Mouse (Mus musculus) granulocyte monocyte progenitor cell, adult 5-6 weeks (primary cell): Measurements from ENCODE around the gene Efcab2. TPM values are rescaled to one million over a fixed set of nuclear protein-coding genes. Genes with fewer than 3 reads are reported as not detected.

Source experiments
- ATAC-seq: replicated peaks from 2 replicates; pipeline ENCODE4 v1.8.0; 2016; ENCODE audit warnings: mild to moderate bottlenecking, moderate TSS enrichment, inconsistent platforms; ENCODE audit not compliant: poor library complexity, severe bottlenecking
- total RNA-seq, 2 experiments: library from RNA; stranded (forward) in 1 of 2; stranded (reverse) in 1 of 2; fragments of 200-712, 200-1000 nt in 1 of 2; fragments of >200 nt in 1 of 2; fragmentation: Nextera tagmentation in 1 of 2; gene quantifications; 2 replicates each; pipeline ENCODE4 v1.2.3; 2014 to 2017

The Efcab2 gene
- total RNA-seq (2014; fragmentation: Nextera tagmentation) (3.1 TPM in 2 replicates), total RNA-seq (2017) (2.3 and 4.0 TPM in 2 replicates)

DNA sequence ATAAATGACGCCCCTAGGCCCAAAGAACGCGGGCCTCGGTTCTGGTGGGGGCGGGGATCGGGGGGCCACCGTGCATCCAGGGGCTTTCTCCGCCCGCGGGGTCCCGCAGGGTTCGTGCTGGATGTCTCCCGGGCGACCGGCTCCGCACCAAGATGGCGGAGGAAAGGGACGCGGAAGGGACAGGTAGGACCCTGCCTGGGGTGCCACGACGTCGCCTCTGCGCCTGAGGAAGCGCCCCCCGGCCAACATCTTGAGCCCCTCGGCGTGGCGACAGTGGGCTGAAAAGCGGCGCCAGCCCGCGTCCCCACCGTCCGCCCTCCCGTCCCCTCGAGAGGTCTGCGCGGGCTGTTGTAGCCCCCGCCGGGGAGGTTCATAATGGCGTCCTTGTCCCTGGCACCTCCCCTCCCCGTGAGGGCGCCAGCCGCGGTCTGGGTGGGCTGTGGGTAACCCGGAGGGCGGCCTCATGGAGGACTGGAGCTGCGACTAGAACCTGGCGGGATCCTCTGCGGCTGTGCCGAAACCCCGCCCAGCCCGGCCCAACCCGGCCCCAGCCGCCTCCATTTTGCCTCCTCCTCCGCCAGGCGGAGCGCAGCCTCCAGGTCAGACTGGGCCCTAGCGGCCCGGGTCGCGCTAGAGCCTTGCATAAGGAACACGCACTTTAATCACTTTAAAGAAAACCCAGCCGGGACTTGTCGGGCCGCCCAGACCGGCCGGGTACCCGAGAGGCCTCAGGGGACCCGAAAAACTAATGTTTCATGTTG is at the start of gene Efcab2:
Efcab2 (plus strand) TSS at position 135 of the 761 bp plus-strand sequence.
- peak; percentile 90 for ATAC-seq

DNA sequence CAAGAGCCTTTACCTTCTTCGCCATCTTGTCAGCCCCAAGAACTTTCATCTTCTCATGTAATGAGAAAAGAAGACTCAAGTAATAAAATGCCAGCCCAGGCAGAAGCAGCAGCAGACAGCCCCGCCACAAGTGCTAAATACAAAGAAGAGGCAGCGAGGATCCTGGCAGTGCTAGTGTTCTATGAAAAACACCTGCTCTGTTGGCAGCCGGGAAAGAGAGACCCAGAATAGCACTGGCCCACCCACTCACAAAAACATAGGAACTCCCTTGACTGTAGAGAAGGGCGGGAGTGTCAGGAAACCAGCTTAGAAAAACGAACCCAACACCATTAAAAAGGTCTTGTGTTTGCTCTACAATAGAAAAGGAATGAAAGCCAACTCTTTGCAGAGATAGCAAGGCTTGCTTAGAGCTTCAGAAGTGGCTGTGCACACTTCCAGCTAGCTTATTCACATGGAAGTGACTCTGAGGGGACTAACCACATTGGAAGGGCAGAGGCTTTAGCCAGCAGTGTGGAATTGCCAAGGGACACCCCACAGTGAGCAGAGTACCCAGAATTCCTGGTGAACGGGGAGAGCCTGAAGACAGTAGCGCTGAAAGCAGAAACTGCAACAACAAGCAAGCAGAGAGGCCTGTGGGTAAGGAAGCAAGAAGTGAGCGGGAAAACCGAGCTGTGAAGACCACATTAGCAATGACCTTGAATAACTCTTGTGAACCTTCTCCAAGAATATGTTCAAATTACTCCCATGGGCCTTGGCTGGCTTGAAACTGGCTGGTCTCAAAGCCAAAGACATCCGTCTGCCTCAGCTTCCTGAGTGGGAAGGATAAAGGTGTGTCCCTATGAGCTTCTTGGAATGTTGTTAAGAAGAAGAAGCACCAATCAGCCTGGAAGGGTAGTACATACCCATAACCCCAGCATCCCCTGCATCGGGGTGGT is 47.8 kb upstream of the Efcab2 start:
- ATAC-seq: no peak

DNA sequence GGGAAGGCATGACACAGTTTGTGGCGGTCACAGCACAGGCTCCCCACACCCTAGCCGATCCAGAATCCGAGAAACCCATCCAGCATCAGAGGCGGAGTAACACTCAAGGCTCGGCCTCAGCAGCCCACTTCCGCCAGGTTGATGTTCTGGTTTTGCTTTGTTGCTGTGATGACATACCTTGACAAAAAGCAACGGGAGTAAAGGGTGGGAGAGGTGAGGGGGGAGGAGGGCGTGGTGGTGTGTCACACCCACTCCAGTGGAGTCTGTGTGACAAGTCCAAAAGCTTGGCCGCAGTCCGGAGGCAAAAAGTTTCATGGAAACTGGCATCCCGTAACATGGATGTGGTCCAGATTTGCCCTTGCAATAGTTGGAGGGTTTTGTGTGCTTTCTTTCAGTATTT is 45.6 kb upstream of the Efcab2 start:
- ATAC-seq: 0 out of 2 replicates have a peak, but pooled peaks have one; percentile 10

DNA sequence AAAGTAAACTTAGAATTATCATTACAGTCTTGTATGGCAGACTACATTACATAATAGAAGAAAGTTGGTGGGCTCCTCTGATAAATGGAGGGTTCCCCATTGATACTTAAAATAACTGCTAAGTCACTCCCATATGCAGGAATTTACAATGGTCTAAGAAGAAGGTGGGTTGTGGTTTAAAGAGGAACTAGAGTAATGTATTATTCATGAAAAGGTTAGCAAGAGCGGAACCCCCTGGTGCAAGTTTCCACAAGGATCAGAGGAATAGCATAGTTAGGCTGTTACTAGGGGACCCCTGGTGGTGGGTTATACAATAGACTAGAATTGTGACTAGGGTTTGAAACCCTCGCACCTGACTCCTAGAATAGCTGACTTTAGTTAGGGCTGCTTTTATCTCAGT is 45.2 kb upstream of the Efcab2 start:
- ATAC-seq: peak; percentile 89

DNA sequence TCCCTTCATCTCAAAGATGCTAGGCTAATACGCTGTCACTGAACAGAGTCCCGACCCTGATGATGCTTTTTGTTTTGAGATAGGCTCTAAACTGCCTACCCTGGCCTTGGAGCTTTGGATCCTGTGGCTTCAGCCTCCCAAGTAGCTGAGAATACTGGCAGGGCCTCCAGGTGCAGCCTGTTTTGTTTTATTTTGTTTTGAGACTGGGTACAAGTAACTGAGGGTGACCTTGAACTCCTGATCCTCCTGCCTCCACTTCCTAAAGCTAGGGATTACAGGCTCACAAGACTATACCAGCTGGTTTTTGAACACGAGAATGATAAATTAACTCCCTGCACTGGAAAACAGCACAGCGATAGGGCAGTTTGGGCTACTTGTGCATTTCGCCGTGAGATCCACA is 40.7 kb upstream of the Efcab2 start:
- ATAC-seq: no peak

DNA sequence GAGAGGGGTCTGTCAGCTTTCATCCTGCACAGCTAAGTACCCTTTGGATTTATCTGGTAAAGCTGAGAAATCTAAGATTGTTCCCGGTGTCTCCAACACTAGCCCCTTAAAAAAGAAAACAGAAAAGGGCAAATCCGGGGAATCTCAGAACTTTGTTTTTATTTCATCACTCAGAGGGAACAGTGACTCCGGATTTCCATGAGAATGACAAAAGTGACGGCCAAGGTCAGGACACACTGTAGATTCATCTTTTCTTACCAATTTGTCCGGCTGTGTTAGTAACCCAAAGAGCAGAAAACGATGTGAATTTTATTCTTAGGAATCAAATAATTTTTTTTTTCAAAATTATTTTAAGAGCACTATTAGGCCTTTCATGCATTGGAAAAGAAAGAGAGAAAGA is 37.8 kb upstream of the Efcab2 start:
- no peak for ATAC-seq

DNA sequence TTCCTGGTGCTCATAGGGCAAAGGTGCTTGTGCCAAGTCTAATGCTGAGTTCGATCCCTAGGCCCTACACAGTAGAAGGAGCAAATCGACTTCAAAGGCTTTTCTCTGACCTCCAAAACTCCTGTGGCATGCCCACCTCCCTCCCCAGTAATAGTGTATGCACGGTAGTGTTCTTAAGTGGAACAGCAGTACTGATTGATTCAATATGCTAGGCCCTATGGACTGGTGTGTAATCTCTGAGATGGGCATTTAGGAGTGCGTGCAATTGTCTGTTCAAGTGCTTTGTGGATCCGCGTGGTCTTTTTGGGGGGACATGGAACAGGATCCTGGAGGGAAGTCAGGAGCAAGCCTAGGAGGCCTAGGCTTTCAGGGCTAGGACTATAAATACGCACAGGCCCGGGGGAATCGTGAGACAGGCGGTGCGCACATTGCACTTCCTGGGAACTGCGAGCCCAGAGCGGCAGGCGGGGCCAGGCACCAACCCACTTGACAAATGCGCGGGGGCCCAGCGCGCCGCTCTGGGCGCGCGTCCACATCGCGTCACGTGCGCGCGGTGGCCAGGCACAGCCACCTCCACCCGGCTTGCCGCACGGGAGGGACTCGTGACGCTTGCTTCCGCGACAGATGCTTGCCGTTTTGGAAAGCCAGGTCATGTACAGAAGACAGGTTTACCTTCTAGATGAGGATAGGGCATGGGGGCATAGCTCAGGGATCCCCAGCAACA is 37.2 kb upstream of the Efcab2 start:
- peak; percentile 90 for ATAC-seq

DNA sequence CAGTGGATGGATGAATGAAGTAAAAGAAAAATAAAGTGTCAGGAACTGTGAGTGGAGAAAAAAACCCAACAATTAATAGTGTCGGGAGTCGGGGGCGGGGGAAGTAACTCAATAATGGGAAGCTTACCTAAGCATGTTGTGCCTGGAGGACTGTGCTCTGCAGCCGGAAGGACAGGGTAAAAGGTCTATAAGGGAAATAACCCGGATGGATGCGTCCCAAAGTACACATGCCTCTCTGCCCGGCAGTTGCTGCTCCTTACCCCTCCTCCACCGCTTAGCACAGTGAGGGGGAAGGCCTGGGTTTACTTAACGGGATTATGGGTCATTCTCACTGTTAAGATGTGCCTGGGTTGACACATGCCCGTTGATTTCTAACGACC is 36.6 kb upstream of the Efcab2 start:
- ATAC-seq: peak; percentile 71

DNA sequence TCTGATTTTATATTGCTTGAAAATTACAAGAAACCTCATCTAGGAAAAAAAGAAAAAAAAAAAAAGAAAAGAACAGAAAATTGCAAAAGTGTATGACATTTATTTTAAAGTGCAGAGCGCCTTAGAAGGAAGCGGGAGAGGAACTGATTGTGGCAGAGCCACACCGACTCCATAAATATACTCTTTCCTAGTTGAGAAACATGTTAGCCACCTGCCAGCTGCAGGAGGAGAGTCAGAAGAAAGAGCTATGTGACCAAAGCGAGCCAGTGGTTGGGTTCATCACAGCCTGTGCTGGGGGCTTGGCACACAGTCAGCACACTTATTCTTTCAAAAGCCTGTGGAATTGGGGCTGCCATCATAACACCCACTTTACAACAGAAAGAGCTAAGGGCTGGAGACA is 33.2 kb upstream of the Efcab2 start:
- ATAC-seq: peak; percentile 57

DNA sequence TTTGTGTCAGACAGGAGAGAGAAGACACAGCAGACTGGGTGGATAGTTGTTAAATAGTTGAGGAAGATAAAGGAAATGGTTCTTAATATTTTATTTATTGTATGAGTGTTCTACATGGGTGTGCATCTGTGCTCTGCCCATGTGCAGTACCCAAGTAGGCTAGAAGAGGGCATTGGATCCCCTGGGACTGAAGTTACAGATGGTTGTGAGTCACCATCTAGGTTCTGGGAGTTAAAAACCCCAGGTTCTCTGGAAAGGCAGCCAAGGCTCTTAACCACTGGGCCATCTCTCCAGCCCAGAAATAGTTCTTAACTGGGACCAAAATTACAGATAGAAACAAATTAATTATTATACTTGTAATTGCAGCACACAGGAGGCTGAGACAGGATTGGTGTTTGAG is 30.5 kb upstream of the Efcab2 start:
- no peak for ATAC-seq

DNA sequence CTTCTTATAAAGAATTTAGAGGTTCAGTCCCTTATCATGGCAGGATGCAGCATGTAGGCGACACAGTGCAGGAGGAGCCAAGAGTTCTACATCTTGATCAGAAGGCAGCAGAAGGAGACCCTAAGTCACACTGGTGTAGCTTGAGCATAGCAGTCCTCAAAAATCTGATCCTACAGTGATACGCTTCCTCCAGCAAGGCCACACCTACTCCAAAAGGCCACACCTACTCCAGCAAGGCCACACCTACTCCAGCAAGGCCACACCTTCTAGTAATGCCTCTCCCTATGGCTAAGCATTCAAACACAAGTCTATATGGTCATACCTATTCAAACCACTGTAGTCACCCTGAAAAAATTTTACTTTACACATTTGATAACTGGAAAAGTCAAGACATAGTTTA is 29.8 kb upstream of the Efcab2 start:
- no peak for ATAC-seq

DNA sequence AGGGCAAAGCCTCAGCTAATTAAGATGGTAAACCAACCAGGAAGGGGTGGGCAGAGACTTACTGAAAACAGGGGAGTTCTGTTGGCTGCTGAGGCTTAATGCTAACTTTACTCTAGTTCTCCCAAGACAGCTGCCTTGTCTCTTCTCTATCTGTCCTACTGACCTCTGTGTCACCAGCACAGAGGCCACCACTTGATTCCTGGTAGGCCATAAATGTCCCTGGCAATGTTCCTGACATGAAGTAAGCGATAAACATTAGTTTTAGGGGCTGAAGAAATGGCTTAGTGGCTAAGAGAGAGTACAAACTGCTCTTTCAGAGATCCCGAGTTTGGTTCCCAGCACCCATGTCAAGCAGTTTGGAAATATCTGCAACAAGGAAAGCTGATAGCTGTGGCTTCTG is 29.0 kb upstream of the Efcab2 start:
- ATAC-seq: no peak

DNA sequence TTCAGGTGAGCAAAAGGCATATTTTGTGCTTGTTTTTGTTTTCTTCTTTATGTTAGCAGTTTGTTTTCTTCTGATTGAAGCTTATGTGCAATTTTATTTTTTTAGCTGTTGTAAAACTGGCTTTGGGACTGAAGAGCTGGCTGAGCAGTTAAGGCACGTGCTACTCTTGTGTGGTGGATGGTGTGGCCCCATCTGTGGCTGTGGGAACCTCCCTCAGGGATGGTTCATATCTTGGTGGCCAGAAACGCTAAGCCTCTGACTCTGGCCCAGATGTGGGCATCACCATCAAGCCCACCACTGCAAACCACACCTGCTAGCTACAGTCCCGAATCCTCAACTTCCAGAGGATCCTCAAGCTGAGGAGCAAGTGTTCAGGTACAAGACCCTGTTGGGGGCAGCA is 27.8 kb upstream of the Efcab2 start:
- ATAC-seq: no peak

DNA sequence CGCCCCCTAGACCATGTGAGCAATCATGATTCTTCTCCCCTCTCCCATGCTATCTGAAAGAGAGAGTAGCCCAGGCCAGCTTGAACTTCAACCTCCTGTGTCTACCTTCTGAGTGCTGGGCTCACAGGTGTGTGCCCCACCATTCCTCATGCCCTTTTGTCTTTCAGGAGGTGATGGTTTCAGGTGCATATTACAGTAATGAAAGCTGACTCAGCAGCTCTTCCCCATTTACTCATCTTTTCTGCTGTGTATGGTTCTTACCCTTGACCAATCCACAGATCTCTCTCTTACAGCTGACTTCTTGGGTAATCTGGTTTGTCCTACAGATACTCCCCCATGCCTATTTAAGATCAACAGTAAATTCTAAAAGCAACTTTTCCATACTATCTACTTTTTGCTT is 26.7 kb upstream of the Efcab2 start:
- ATAC-seq: 0 out of 2 replicates have a peak, but pooled peaks have one; percentile 30

DNA sequence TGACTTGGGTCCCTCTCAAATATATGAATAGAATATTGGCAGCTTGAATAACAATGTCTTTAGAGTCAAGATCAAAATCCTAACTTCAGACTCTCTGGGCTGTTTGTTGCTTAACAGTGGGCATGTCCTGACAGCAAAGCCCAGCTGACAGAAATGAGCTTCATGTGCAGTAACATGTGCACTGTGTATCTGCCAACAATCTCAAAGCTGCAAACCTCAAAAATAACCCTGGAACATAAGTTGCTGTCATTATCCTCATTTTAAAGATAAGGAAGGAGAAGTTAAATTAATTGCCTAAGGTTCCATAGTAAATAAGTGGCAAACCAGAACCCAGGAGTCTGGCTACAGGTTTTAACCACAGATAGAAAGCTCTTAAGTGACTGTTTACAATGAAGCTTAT is 23.7 kb upstream of the Efcab2 start:
- ATAC-seq: peak; percentile 42; the same call in 1 of the 2 replicates

DNA sequence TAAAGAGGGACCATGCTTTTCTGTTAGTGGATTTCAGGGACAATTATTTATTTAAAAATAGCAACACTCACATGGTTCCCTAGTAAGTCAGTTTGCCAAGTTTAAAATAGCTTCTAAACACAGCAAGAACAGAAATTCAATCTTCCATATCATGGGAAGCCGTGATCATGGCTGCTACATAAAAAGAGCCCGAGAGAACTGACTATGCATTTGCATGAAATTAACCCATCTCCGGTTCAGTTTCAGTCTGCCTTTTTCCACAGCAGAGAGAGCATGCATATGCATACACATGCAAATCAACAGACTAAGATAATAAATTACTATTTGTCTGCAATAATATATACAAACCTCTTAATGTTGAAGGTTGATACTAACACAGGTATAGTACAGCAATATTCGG is 17.1 kb upstream of the Efcab2 start:
- no peak for ATAC-seq

DNA sequence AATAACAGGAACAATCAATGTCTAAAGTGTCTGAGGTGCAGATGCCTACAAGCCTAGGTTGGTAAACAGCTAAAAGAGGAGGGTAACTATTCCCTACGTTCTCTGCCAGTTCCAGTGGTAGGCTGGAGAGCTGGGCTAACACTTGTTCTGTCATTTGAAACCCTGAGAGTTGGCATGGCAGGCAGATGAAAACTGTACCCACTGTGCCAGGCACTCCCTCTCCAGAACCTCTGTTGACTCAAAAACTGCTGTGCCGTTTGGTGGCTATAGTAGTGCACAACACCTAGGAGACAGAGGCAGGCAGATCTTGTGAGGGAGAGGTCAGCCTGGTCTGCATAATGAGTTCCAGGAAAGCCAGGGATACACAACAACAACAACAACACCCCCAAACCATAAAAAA is 16.5 kb upstream of the Efcab2 start:
- no peak for ATAC-seq

DNA sequence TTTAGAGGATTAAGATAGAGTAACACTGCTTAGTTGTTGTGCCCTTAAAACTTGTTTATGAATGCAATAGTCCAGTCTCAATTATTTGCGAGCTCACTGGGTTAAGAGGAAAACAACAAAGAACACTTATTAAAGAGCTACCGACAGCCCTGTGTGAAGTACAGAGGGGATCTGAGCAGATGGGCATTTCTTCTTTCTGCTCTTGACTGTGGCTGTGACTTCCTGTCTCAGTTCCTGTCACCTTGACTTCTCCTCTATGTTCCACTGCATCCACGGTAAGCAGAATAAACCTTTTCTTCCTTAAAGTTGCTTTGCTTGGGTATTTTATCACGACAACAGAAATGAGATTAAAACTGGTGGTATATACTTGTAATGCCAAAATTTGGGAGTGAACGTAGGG is 12.9 kb upstream of the Efcab2 start:
- peak; percentile 84 for ATAC-seq

DNA sequence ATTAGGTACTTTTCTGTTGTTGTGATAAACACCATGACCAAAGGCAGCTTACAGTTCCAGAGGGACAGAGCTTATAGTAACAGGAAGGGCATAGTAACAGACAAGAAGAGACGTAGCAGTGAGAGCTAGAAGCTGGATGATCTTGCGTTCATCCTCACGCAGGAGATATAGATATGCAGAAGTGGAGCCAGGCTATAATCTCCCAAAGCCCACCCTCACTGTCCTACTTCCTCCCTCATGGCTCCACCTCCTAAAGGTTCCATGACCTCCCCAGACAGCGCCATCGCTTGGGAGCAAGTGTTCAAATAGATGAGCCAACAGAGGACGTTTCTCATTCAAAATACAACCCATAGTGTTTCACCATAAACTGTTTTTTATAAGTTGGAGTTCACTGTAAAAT is 10.8 kb upstream of the Efcab2 start:
- ATAC-seq: 0 out of 2 replicates have a peak, but pooled peaks have one; percentile 22

DNA sequence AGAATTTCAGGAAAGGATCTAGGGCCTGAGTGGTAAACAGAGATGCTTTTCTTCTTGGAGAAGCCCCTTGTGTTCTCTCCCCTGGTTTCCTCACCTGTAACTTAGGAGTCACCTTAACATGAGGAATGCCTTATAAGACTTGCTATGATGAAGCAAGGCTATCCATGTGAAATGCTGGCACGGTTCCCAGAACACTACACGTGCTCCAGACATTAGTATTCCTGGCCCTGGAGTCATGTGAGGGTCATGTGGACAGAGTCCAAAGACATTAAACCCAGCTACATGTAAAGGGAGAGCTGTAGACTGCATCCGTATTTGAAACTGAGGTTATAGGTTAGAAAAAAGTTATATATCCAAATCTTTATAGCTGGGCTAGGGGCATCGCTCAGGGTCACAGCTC is 9.5 kb upstream of the Efcab2 start:
- ATAC-seq: no peak

DNA sequence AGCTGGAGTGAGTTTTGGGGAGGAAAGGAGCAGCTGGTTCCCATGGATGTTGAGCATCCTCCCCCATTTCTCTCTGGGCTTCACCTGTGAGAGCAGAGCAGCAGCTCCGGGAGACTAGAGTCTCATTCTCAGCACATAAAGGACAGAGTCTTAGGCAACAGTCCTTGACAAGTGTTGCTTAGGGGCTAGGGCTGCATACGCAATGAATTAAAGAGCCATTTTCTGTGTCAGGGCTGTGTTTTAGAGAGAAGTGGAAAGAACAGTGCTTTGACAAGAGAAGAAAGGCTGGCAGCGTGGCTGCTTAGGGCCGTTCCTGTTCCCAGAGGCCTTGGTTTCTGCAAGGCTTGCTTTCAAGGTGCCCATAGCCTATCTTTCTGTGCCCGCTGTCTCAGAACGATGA is 6.0 kb upstream of the Efcab2 start:
- ATAC-seq: no peak
